Mouse (Mus musculus) forebrain, embryonic 15.5 days (tissue): ENCODE measurements around the gene Sipa1l3. TPM values are rescaled to one million over a fixed set of nuclear protein-coding genes. Genes with fewer than 3 reads are reported as not detected.

Source experiments
- ATAC-seq: fragments of 200-750 bp; cut with Nextera tagmentation; replicated peaks from 2 replicates; pipeline ENCODE4 v1.8.0; 2017; ENCODE audit warnings: mild to moderate bottlenecking, moderate TSS enrichment, moderate library complexity
- H3K27ac ChIP-seq: fragments of 300-500 bp; sonication (generic); replicated peaks from 2 replicates; pipeline ENCODE4 v1.5.1; 2015; ENCODE audit warnings: mild to moderate bottlenecking, inconsistent platforms
- H3K27me3 ChIP-seq: fragments of 300-500 bp; sonication (generic); 2 replicates; pipeline ENCODE4 v1.6.1; 2015; ENCODE audit warnings: inconsistent platforms
- H3K36me3 ChIP-seq: fragments of 300-500 bp; sonication (generic); 2 replicates; pipeline ENCODE4 v1.6.1; 2015; ENCODE audit warnings: mild to moderate bottlenecking, inconsistent platforms
- H3K4me1 ChIP-seq: fragments of 300-500 bp; sonication (generic); 2 replicates; pipeline ENCODE4 v1.6.1; 2015; ENCODE audit warnings: inconsistent platforms
- H3K4me2 ChIP-seq: fragments of 300-500 bp; sonication (generic); replicated peaks from 2 replicates; pipeline ENCODE4 v1.6.1; 2015; ENCODE audit warnings: mild to moderate bottlenecking, inconsistent platforms
- H3K4me3 ChIP-seq: fragments of 300-500 bp; sonication (generic); 2 replicates; pipeline ENCODE4 v1.5.1; 2015; ENCODE audit warnings: mild to moderate bottlenecking, inconsistent platforms
- H3K9ac ChIP-seq: fragments of 300-500 bp; sonication (generic); replicated peaks from 2 replicates; pipeline ENCODE4 v1.6.1; 2015; ENCODE audit warnings: mild to moderate bottlenecking, inconsistent platforms
- H3K9me3 ChIP-seq: fragments of 300-500 bp; sonication (generic); 2 replicates; pipeline ENCODE4 v1.6.1; 2016; ENCODE audit warnings: inconsistent platforms
- WGBS: fragments of 180-500 bp; shearing (Covaris S2); methylation state at CpG from one replicate; pipeline ENCODE4 v1.1.7; 2015; ENCODE audit warnings: mixed read lengths; 5-methylcytosine and 5-hydroxymethylcytosine counted together
- polyA plus RNA-seq: library from polyadenylated mRNA; unstranded; fragments of >200 nt; fragmentation: Nextera tagmentation; extraction: Ambion mirVana; gene quantifications from 2 replicates; pipeline ENCODE4 v1.2.1, GENCODE M21; 2015

Sipa1l3 gene
- polyA plus RNA-seq, result 15.0 and 16.5 TPM in 2 replicates

DNA sequence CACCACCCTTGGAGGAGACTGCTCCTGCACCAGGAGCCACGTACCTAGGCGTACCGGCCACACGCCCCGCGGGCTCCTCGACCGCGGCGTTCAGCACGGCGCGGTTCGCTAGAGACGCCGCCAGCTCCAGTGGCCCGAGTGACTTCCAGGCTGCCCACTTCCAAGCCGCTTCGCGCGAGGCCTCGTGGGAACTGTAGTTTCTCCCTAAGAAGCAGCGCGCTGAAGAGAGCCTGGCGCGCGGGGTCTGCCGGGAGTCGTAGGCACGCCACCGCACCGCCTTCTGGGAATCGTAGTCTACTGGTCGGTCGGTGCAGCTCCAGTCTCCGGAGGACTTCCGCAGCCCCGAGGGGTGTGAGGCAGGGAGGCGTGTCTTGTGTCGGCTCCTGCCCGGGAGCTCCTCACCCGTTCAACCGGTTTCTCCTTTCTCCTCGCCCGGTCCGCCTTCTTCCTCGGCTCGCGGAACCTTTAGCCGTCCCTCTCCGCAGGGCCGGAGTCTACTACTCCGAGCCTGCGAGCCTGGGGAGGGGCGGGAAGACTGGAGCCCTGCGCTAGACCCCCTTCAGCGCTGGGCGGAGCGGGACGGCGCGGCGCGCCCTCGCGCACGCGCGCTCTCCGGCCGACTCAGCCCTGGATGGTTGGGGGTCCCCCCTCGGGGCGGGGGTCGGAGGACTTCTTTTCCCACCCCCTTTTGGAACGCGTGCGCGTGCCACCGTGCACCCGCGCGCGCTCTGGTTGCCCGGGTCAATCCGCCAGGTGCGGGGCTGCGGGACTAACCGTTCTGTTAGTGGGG is at the start of gene Sipa1l3:
Sipa1l3 (minus strand) TSS at position 221 of the 790 bp plus-strand sequence.
- peaks cover 21% of the 10 kb centered on the region for H3K4me1 ChIP-seq
- peak within 1 kb of the TSS; percentile 88 for H3K4me3 ChIP-seq
- WGBS, result under 1% methylated on average over 88 of the region's 88 CpGs

DNA sequence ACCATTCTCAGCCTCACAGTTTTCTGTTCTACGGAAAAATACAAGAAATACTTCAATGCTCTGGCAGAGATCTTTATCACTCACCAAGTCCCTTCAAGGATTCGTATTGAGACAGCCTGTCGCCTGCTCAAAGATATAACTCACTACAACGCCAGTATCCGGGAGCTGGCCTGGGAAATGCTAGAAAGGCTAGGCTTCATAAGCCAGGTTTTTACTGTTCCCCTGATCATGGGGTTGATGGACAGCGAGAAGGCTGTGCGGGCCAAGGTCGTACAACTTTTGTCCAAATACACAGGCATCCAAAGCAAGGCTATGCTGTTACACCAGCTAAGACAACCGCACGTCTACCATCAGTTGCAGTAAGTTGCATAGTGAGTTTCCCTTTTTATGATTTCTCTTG is 44.6 kb upstream of the Sipa1l3 start:
- ATAC-seq, result no peak
- no peaks in the 10 kb centered on the region for H3K4me1 ChIP-seq
- H3K4me2 ChIP-seq, result no peak overlapping the region
- no peaks in the 10 kb centered on the region for H3K36me3 ChIP-seq
- no peaks in the 10 kb centered on the region for H3K9me3 ChIP-seq
- H3K9ac ChIP-seq, result no peak overlapping the region
- H3K27me3 ChIP-seq, result no peaks in the 10 kb centered on the region
- H3K27ac ChIP-seq, result no peak overlapping the region
- H3K4me3 ChIP-seq, result no peak overlapping the region
- WGBS, result 94% methylated on average over 10 of the region's 10 CpGs

More for the DNA sequence above, at the start of gene Sipa1l3:
- peak; percentile 99 for ATAC-seq
- Histone ChIP-seq H3K4me2 (peak within 1 kb of the TSS; percentile 87), H3K27me3 (no peaks in the 10 kb centered on the region), H3K9me3 (no peaks in the 10 kb centered on the region), H3K36me3 (no peaks in the 10 kb centered on the region), H3K9ac (peak within 1 kb of the TSS; percentile 84), H3K27ac (peak within 1 kb of the TSS; percentile 90)

DNA sequence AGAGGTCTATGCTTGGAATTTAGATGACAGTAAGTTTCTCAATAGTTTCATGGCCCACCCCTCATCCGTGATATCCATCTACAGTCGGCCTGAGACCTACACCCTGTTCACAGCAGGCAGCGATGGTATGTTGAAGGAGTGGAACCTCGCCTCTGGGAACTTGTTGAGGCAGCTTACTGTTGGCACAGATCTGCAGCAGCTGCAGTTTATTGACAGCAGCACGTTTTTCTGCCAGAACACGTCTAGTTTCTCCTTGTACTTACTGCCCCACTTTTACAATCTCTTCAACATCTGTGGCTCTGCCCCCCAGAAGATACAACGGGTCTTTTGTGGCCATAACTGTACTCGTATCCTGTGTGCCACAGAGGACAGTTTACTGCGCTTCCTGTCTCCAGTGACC is 42.6 kb upstream of the Sipa1l3 start:
- no peaks in the 10 kb centered on the region for H3K36me3 ChIP-seq
- no peaks in the 10 kb centered on the region for H3K9me3 ChIP-seq
- H3K4me3 ChIP-seq, result no peak overlapping the region
- no peak overlapping the region for H3K27ac ChIP-seq
- H3K9ac ChIP-seq, result no peak overlapping the region
- H3K27me3 ChIP-seq, result no peaks in the 10 kb centered on the region
- WGBS, result 84% methylated on average over 9 of the region's 9 CpGs
- H3K4me2 ChIP-seq, result no peak overlapping the region
- no peaks in the 10 kb centered on the region for H3K4me1 ChIP-seq
- no peak for ATAC-seq

DNA sequence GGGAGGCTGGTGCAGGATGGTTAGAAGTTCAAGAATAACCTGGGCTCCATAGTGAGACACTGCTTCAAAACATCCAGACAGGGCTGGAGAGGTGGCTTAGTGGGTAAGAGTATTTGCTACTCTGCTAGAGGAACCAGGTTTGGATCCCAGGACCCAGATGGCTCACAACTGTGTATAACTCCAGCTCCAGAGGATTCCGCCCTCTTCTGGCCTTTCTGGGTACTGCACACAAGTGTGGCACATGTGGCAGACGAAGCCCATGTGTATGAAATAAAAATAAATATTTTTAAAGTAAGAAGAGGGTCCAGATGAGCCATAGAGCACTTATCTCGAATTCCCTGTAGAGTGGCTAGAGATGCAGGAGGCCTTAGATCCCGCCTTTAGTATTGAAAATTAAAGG is 40.8 kb upstream of the Sipa1l3 start:
- Histone ChIP-seq H3K27ac (no peak overlapping the region), H3K4me2 (no peak overlapping the region), H3K27me3 (no peaks in the 10 kb centered on the region), H3K9ac (no peak overlapping the region), H3K36me3 (no peaks in the 10 kb centered on the region), H3K9me3 (no peaks in the 10 kb centered on the region), H3K4me3 (no peak overlapping the region), H3K4me1 (no peaks in the 10 kb centered on the region)
- ATAC-seq, result no peak
- 76% methylated on average over 4 of the region's 4 CpGs for WGBS

DNA sequence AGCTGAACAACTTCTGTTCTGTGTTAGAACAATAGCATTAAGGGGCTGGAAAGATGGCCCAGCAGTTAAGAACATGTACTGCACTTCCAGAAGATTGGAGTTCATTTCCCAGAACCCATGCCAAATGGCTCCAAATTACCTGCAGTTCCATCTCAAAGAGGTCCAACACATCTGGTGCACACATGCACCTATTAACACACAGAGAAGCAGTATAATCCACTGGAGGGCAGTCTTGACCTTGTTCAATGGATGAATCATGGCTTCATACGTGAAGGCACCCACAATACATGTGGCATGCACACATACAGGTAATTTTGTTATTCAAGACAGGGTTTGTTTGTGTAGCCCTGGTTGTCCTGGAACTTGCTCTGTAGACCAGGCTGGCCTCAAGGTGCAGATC is 40.3 kb upstream of the Sipa1l3 start:
- no peak overlapping the region for H3K4me2 ChIP-seq
- H3K4me1 ChIP-seq, result no peaks in the 10 kb centered on the region
- H3K27me3 ChIP-seq, result no peaks in the 10 kb centered on the region
- H3K9ac ChIP-seq, result no peak overlapping the region
- 77% methylated on average over 1 of the region's 1 CpGs for WGBS
- H3K27ac ChIP-seq, result no peak overlapping the region
- ATAC-seq, result no peak
- no peak overlapping the region for H3K4me3 ChIP-seq
- no peaks in the 10 kb centered on the region for H3K36me3 ChIP-seq
- H3K9me3 ChIP-seq, result no peaks in the 10 kb centered on the region

DNA sequence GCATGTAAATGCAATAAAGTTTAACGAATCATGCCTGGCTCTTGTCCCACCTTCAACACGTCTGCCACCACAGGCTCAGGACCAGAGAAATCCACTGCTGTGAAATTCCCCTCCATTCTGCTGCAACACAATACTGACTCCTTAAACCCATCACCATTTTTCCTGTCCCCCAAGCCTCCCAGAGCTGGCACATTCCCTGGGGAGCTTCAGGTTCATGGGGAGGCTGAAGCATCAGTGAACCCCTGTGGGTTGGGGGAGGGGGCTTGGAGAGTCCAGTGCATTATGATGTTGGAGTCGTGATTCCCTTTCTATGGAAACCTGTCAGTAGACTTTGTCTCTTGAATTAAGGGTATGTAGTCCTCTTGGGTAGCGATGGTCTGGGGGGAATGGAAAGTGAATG is 37.8 kb upstream of the Sipa1l3 start:
- WGBS, result 68% methylated on average over 4 of the region's 4 CpGs
- ATAC-seq, result no peak

DNA sequence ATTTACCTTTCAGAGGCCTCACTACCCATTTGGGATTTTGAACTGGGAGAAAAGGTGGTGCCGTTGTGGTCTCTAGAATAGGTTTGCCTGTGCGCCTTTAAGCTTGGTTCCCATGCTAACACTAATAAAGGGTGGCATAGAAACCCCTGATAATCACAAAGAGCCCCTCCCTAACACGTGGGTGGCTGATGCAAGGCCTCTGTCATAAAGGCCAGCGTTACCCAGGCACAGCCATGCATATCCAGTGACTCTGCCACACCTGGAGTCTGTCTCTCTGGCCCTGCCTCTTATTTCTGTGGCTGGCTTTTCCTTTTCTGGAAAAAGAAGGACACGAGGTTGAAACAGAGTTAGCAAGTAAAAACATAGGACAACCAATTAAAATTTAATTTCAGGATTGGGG is 37.1 kb upstream of the Sipa1l3 start:
- no peak overlapping the region for H3K27ac ChIP-seq
- H3K36me3 ChIP-seq, result no peaks in the 10 kb centered on the region
- WGBS, result 77% methylated on average over 5 of the region's 5 CpGs
- H3K9me3 ChIP-seq, result no peaks in the 10 kb centered on the region
- H3K9ac ChIP-seq, result no peak overlapping the region
- no peak overlapping the region for H3K4me3 ChIP-seq
- H3K4me2 ChIP-seq, result no peak overlapping the region
- no peaks in the 10 kb centered on the region for H3K4me1 ChIP-seq
- no peaks in the 10 kb centered on the region for H3K27me3 ChIP-seq
- no peak for ATAC-seq

More for the DNA sequence above, 37.8 kb upstream of the Sipa1l3 start:
- H3K4me3 ChIP-seq, result no peak overlapping the region
- no peaks in the 10 kb centered on the region for H3K36me3 ChIP-seq
- H3K4me2 ChIP-seq, result no peak overlapping the region
- H3K4me1 ChIP-seq, result no peaks in the 10 kb centered on the region
- H3K9me3 ChIP-seq, result no peaks in the 10 kb centered on the region
- no peak overlapping the region for H3K27ac ChIP-seq
- H3K9ac ChIP-seq, result no peak overlapping the region
- H3K27me3 ChIP-seq, result no peaks in the 10 kb centered on the region

DNA sequence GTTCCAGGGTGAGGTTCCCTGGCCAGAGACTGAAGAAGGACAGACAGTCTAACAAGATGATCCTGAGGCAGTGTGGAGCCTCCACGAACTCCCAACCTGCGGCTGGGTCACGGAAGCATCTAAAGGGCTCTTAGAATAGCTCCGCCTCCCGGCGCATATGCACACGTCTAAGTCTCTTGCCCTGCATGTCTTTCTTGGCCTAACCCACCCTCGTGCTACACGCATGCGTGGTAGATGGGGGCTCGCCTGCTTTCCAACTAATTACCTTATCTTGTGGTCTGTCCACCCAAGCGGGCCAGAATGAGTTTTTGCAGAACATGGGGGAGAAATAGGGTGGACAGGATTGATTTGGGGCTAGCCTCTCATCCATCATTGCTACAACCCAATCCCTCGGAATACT is 36.6 kb upstream of the Sipa1l3 start:
- 90% methylated on average over 13 of the region's 13 CpGs for WGBS
- Histone ChIP-seq H3K36me3 (no peaks in the 10 kb centered on the region), H3K27me3 (no peaks in the 10 kb centered on the region), H3K4me2 (no peak overlapping the region), H3K4me1 (no peaks in the 10 kb centered on the region), H3K27ac (no peak overlapping the region), H3K9ac (no peak overlapping the region), H3K9me3 (no peaks in the 10 kb centered on the region), H3K4me3 (no peak overlapping the region)
- no peak for ATAC-seq

DNA sequence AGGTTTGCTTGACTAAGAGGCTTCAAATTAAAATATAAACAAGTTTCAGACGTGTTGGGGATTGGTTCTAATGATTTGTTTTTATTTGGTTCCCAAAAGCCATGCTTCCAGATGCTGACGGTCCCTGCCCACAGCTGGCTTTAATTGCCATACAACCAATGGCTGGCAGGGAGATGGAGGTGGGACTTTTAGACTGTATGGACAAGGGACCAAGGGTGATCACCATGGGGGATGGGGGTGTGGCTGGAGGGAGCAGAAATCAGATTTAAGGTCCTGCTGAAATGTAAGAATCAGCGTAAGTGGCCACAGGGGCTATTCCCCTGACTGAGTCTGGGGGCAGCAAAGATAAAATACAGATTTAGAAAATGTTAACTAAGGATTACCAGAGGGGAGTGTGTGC is 32.2 kb upstream of the Sipa1l3 start:
- Histone ChIP-seq H3K4me1 (no peaks in the 10 kb centered on the region), H3K36me3 (no peaks in the 10 kb centered on the region), H3K9ac (no peak overlapping the region), H3K9me3 (no peaks in the 10 kb centered on the region), H3K4me3 (no peak overlapping the region), H3K27me3 (no peaks in the 10 kb centered on the region), H3K4me2 (no peak overlapping the region), H3K27ac (no peak overlapping the region)
- no peak for ATAC-seq
- 52% methylated on average over 3 of the region's 3 CpGs for WGBS

DNA sequence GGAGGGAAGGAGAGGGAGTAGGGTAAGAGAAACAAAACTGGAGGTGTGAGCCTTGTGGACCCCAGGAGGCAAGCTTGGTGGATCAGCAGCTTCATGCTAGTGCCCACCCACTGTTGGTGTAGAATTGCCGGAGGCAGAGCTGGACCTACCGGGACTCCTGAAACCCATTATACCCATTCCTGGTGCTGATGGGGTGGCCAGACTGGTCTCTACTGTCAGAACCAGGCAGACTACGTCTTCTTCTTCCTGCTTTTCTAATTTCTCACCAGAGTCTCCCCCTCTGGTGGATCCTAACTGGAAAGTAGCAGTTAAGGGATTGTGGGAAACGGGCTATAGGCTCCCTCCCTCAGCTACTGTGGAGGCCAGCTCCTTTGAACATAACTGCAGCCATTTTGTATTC is 23.2 kb upstream of the Sipa1l3 start:
- Histone ChIP-seq H3K4me2 (no peak overlapping the region), H3K36me3 (no peaks in the 10 kb centered on the region), H3K27me3 (no peaks in the 10 kb centered on the region), H3K4me1 (no peaks in the 10 kb centered on the region), H3K9ac (no peak overlapping the region), H3K4me3 (no peak overlapping the region), H3K27ac (no peak overlapping the region), H3K9me3 (no peaks in the 10 kb centered on the region)
- ATAC-seq, result no peak
- WGBS, result 85% methylated on average over 4 of the region's 4 CpGs

DNA sequence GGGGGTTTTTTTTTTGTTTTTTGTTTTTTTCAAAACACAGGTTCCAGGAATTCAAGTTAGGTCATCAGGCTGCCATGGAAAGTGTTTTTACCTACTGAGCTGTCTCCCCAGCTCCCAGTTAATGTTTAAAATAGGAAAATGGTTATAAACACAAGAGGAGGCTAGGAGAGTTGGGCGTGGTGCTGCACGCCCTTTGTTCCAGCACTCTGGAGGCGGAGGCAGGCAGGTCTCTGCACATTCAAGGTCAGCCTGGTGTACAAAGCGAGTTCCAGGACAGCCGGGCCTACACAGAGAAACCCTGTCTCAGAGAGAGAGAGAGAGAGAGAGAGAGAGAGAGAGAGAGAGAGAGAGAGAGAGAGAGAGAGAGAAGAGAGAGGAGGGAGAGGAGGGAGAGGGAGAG is 22.7 kb upstream of the Sipa1l3 start:
- Histone ChIP-seq H3K4me2 (no peak overlapping the region), H3K27ac (no peak overlapping the region), H3K27me3 (no peaks in the 10 kb centered on the region), H3K4me3 (no peak overlapping the region), H3K9me3 (no peaks in the 10 kb centered on the region), H3K9ac (no peak overlapping the region), H3K4me1 (no peaks in the 10 kb centered on the region), H3K36me3 (no peaks in the 10 kb centered on the region)
- no peak for ATAC-seq
- 90% methylated on average over 5 of the region's 5 CpGs for WGBS

DNA sequence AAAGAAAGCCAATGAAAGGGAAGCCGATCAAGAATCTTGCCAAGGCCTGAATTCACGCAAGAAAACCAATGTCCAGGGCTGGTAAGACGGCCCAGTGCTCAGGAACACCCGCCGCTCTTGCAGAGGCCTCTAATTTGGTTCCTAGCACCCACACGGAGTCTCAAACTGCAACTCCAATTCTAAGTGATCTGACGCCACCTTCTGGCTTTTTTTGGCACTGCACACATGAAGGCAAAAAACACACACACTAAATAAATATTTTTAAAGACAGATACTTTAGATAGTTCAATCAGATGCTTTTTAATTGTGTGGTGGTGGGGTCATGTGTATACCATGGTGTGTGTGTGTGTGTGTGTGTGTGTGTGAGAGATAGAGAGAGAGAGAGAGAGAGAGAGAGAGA is 22.2 kb upstream of the Sipa1l3 start:
- no peaks in the 10 kb centered on the region for H3K36me3 ChIP-seq
- 91% methylated on average over 7 of the region's 7 CpGs for WGBS
- no peak overlapping the region for H3K4me3 ChIP-seq
- no peak overlapping the region for H3K27ac ChIP-seq
- no peaks in the 10 kb centered on the region for H3K4me1 ChIP-seq
- no peaks in the 10 kb centered on the region for H3K9me3 ChIP-seq
- no peak overlapping the region for H3K9ac ChIP-seq
- no peak overlapping the region for H3K4me2 ChIP-seq
- no peak for ATAC-seq
- no peaks in the 10 kb centered on the region for H3K27me3 ChIP-seq

DNA sequence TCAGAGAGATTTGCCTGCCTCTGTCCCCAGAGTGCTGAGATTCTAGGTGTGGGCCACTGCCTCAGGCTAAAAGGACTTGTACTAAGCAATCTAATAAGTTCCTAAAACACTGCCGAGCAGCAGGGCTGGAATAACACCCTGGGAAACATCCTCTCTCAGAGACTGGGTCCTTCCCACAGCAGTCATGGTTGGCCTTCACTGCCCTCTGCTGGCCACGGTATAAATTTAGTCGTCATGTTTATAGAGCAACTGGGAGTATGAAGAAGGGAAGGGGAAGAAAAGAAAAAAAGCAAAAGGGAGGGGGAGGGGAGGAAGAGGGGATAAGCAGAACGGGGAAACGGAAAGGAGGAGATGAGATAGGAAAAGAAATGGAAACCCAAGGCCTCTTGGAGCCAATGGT is 5.3 kb upstream of the Sipa1l3 start:
- peak; percentile 9; the same call in 1 of the 2 replicates for ATAC-seq
- Histone ChIP-seq H3K9me3 (no peaks in the 10 kb centered on the region), H3K9ac (no peak overlapping the region), H3K4me3 (no peak overlapping the region), H3K4me1 (peaks cover 5% of the 10 kb centered on the region; the same call in 1 of the 2 replicates), H3K27ac (no peak overlapping the region), H3K36me3 (no peaks in the 10 kb centered on the region), H3K27me3 (no peaks in the 10 kb centered on the region), H3K4me2 (no peak overlapping the region)
- WGBS, result 0% methylated on average over 5 of the region's 5 CpGs
